Mouse (Mus musculus) naive thymus-derived CD4-positive, alpha-beta T cell, adult 2 months (primary cell): ENCODE results near the gene 4930564D02Rik.

Experiments
- DNase-seq: peaks from one replicate; pipeline ENCODE4 v3.0.0-alpha.2; 2011; ENCODE audit warnings: low read depth

4930564D02Rik gene

GRCm38 (mm10) chr3:105113859-105114258 is 47.2 kb downstream of the 4930564D02Rik start:
- no peak for DNase-seq

- DNase-seq: peak; percentile 77
Observed at GRCm38 (mm10) chr3:105114269-105114668, 47.6 kb downstream of the 4930564D02Rik start.

GRCm38 (mm10) chr3:105116596-105116995 is 50.0 kb downstream of the 4930564D02Rik start:
- no peak for DNase-seq

GRCm38 (mm10) chr3:105123776-105124175 is 57.1 kb downstream of the 4930564D02Rik start:
- no peak for DNase-seq

- DNase-seq: no peak
Observed at GRCm38 (mm10) chr3:105127881-105128280, 61.2 kb downstream of the 4930564D02Rik start.
